Mouse (Mus musculus): ENCODE results near the gene Dstyk.

The Dstyk gene

GRCm38 (mm10) chr1:132512106-132512505 lies 94.8 kb downstream of the Dstyk start:
- DNase-seq (ENCODE audit: low spot score): no peak

DNA sequence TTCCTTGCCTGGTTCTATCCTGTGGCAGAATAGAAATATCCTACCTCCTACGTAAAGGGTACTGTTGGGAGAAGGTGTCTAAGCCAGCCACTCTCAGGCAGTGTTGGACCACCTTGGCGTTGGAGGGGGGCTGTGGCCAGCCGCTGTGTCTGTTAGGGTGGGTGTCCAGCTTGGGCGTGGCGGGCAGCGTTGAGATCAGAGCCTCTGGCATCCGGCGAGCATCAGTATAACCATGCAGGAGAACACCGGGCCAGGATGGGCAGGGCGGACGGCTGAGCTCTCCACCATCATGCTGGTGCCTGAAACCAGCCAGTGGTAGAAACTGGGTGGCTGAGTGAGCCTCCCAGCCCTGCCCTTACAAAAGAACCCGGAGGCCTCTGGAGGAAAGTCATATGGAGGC lies 98.0 kb downstream of the Dstyk start:
- no peak for DNase-seq (ENCODE audit: low spot score)

Data from ovary, adult 18-20 months (tissue).